Mouse (Mus musculus): ENCODE measurements around the gene Pip4k2b.

- TF ChIP-seq CTCF (IDR thresholded peaks at IDR 0.05; ENCODE audit: low read depth, low read length) (no peak), POLR2A (IDR thresholded peaks at IDR 0.05; ENCODE audit: borderline replicate concordance, low read depth, low read length) (no peak)
Measured at GRCm38 (mm10) chr11:97677842-97678241, 66.7 kb downstream of the Pip4k2b start.

All from bone marrow macrophage, adult 2 months (primary cell).